Mouse (Mus musculus): ENCODE measurements at regions not wholly inside any gene's neighbourhood (a gene's known extent, or its start where the extent isn't known, plus 50 kb on each side); places are given as distances from the start of the nearest gene placed in this dataset.

- no peak overlapping the region for H3K27ac ChIP-seq (replicated peaks)
- peaks cover 5% of the 10 kb centered on the region; the same call in 1 of the 2 replicates for H3K4me1 ChIP-seq
- ATAC-seq (ENCODE audit: extremely low read depth, insufficient number of reproducible peaks, low FRiP score, low TSS enrichment): no peak
- 62% methylated on average over 4 of the region's 4 CpGs for WGBS
- no peak overlapping the region for H3K4me3 ChIP-seq
- no peaks in the 10 kb centered on the region for H3K36me3 ChIP-seq
- H3K27me3 ChIP-seq (replicated peaks): no peaks in the 10 kb centered on the region
- no peak overlapping the region for H3K9ac ChIP-seq
- no peak overlapping the region for H3K4me2 ChIP-seq
- H3K9me3 ChIP-seq: no peaks in the 10 kb centered on the region
Measured at GRCm38 (mm10) chr16:20798115-20798514, 63.8 kb upstream of the Thpo start.

GRCm38 (mm10) chr16:20794721-20795120 is 60.4 kb upstream of the Thpo start:
- Histone ChIP-seq H3K4me3 (no peak overlapping the region), H3K9ac (no peak overlapping the region), H3K9me3 (no peaks in the 10 kb centered on the region), H3K4me1 (no peaks in the 10 kb centered on the region), H3K4me2 (no peak overlapping the region), H3K36me3 (no peaks in the 10 kb centered on the region), H3K27me3 (replicated peaks) (no peaks in the 10 kb centered on the region), H3K27ac (replicated peaks) (no peak overlapping the region)
- ATAC-seq (ENCODE audit: extremely low read depth, insufficient number of reproducible peaks, low FRiP score, low TSS enrichment): no peak
- WGBS: 63% methylated on average over 1 of the region's 1 CpGs
